Mouse (Mus musculus) common myeloid progenitor, adult 5-6 weeks (primary cell): ENCODE data around the gene Dct. TPM values are rescaled to one million over a fixed set of nuclear protein-coding genes. Genes with fewer than 3 reads are reported as not detected.

Experiments
- total RNA-seq: library from RNA; stranded (forward); fragments of 200-1000, 187-1606 nt; gene quantifications from 2 replicates; pipeline ENCODE4 v1.2.3, GENCODE M21; 2017

Dct gene
- total RNA-seq, 1 experiment from 2014 or later = 0.27 TPM

Other genes starting within 250 kb of the Dct start
- 12.1 and 14.5 TPM in 2 replicates for gene Tgds, start 80.5 kb upstream of the Dct start, total RNA-seq
- gene Gpr180, start 84.9 kb upstream of the Dct start, total RNA-seq = 6.5 and 11.1 TPM in 2 replicates
- gene Sox21, start 184.8 kb upstream of the Dct start, total RNA-seq = not detected in 2 replicates
- not detected in 2 replicates for gene Gm9376, start 214.7 kb upstream of the Dct start, total RNA-seq